Mouse (Mus musculus): ENCODE data around the gene Krt35. TPM values are rescaled to one million over a fixed set of nuclear protein-coding genes. Genes with fewer than 3 reads are reported as not detected.

The Krt35 gene
- not detected in 2 replicates for polyA plus RNA-seq (2012; ENCODE audit: insufficient read depth, insufficient read length, missing spikeins)

DNA sequence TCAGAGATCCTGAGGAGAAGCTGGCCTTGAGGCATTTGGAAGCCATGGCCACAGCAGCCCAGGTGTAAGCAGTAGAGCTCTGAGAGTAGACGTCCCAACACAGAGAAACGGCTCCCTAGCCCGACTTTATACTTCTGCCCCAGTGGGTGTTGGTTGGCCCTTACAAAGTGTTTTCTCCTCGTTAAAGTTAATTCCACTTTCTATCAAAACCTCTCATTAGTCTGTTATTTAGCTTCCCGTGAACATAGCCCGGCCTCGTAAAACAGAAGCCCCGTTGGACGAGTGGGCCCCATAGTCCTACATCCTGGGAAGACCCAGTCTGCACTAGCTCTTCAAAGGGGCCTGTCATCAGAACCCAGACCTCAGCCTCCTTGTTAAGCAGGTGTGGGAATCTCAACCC, at the start of gene Krt35:
Krt35 (minus strand) TSS at position 101 of the 400 bp plus-strand sequence.
- no peak within 1 kb of the TSS for H3K4me3 ChIP-seq (ENCODE audit: insufficient read depth, low read length)
- no peak within 1 kb of the TSS for H3K27ac ChIP-seq (ENCODE audit: insufficient read depth, low read depth, low read length)
- H3K4me1 ChIP-seq (ENCODE audit: control insufficient read depth, insufficient read depth, low read length) = no peaks in the 10 kb centered on the region
- no peak for TF ChIP-seq CTCF (IDR thresholded peaks at IDR 0.05; ENCODE audit: low read depth, low read length)
- TF ChIP-seq POLR2A (IDR thresholded peaks at IDR 0.05; ENCODE audit: borderline replicate concordance, low read depth, low read length) = no peak

DNA sequence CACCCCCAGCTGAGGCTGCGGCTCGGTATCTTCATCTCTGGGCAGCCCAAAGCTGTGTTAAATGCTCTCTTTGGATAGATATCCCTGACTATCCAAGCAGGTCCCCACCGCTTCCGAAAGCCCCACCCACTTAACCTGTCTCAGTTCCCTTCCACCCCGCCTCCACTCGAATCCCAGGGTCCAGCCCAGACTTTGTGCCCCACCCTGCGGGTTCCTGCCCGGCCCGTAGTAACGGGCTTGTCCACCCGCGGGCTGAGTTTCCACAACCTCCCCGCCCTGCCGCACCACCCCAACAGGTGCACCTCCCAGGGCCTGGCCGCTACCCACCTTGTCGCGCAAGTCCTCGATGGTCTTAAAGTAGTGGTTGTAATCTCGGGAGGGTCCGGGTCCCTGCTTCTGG, 49.1 kb upstream of the Krt35 start:
- H3K4me3 ChIP-seq (ENCODE audit: insufficient read depth, low read length) = no peak overlapping the region
- no peak overlapping the region for H3K27ac ChIP-seq (ENCODE audit: insufficient read depth, low read depth, low read length)
- TF ChIP-seq POLR2A (IDR thresholded peaks at IDR 0.05; ENCODE audit: borderline replicate concordance, low read depth, low read length) = no peak
- TF ChIP-seq CTCF (IDR thresholded peaks at IDR 0.05; ENCODE audit: low read depth, low read length) = no peak
- no peaks in the 10 kb centered on the region for H3K4me1 ChIP-seq (ENCODE audit: control insufficient read depth, insufficient read depth, low read length)

DNA sequence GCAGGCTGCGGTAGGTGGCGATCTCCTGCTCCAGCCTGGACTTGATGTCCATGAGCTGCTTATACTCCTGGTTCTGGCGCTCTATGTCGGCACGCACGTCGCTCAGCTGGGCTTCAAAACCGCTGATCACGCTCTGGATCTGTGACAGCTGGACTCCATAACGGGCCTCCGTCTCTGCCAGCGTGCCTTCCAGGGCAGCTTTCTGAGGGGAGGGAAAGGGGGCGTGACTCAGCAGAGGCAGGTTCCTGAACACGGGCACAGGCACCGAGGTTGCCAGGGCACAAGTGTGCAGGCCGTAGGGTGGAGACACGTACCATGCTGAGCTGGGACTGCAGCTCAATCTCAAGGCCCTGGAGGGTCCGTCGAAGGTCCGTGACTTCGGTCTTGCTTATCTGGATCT, 44.9 kb upstream of the Krt35 start:
- H3K4me1 ChIP-seq (ENCODE audit: control insufficient read depth, insufficient read depth, low read length) = no peaks in the 10 kb centered on the region
- no peak overlapping the region for H3K4me3 ChIP-seq (ENCODE audit: insufficient read depth, low read length)
- H3K27ac ChIP-seq (ENCODE audit: insufficient read depth, low read depth, low read length) = no peak overlapping the region
- TF ChIP-seq POLR2A (IDR thresholded peaks at IDR 0.05; ENCODE audit: borderline replicate concordance, low read depth, low read length) (no peak), CTCF (IDR thresholded peaks at IDR 0.05; ENCODE audit: low read depth, low read length) (no peak)

DNA sequence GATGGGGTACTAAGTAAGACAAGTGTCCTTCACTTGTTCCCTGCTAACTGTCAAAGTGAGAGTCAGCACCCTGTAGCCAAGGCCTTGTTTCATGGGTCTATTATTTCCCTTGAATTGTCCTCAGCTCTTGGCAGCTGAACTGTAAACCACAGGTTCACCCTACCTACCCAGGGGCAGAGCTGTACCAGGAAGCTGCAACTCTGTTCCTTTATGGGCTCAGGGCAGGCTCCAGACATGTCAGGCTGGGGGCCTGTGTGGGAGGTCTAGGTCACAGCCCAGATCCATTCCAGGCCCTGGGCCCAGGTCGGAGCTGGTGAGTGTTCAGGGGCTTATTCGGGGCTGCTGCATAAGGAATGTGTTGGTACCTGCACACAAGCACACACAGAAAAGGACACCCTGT, 43.4 kb upstream of the Krt35 start:
- Histone ChIP-seq H3K4me3 (ENCODE audit: insufficient read depth, low read length) (no peak overlapping the region), H3K27ac (ENCODE audit: insufficient read depth, low read depth, low read length) (no peak overlapping the region), H3K4me1 (ENCODE audit: control insufficient read depth, insufficient read depth, low read length) (no peaks in the 10 kb centered on the region)
- TF ChIP-seq CTCF (IDR thresholded peaks at IDR 0.05; ENCODE audit: low read depth, low read length) (no peak), POLR2A (IDR thresholded peaks at IDR 0.05; ENCODE audit: borderline replicate concordance, low read depth, low read length) (no peak)

DNA sequence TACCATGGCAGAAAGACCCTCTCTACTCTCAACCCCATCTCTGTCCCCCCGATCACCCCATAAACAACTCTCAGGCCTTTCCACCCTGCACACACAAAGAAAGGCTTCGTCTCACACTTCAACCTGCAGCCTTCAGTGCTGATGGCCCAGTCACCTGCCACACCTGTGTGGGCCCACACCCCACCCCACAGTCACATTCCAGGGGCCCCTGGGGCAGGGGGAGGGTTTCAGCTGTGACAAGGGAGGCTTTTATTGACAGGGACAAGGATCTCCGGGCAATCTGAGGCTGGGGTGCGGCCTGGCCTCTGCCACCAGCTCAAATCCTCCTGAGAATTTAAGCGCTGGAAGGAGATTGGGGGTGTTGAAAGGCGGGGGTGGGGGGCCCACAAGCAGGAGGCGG, 42.8 kb upstream of the Krt35 start:
- Histone ChIP-seq H3K4me1 (ENCODE audit: control insufficient read depth, insufficient read depth, low read length) (no peaks in the 10 kb centered on the region), H3K4me3 (ENCODE audit: insufficient read depth, low read length) (no peak overlapping the region), H3K27ac (ENCODE audit: insufficient read depth, low read depth, low read length) (no peak overlapping the region)
- TF ChIP-seq CTCF (IDR thresholded peaks at IDR 0.05; ENCODE audit: low read depth, low read length) (no peak), POLR2A (IDR thresholded peaks at IDR 0.05; ENCODE audit: borderline replicate concordance, low read depth, low read length) (no peak)

DNA sequence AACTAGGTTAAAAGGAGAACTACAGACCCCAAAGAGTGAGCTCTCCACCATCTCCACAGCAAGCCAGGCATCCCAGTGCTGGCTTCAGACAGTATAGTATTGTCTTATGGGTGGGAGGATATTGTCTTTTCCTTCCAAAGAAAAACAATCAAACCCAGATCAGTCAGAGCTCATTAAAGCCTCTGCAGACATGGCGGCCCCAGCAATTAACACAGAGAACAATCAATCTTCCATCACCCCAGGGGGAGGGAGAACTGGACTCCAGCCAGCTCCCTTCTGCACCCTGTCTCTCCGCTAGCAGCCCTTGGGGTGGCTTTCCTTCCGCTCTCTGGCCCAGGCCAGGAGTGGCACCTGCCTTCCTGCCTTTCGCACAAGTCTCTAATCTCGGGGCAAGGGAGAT, 41.7 kb upstream of the Krt35 start:
- Histone ChIP-seq H3K4me1 (ENCODE audit: control insufficient read depth, insufficient read depth, low read length) (no peaks in the 10 kb centered on the region), H3K27ac (ENCODE audit: insufficient read depth, low read depth, low read length) (no peak overlapping the region), H3K4me3 (ENCODE audit: insufficient read depth, low read length) (no peak overlapping the region)
- TF ChIP-seq POLR2A (IDR thresholded peaks at IDR 0.05; ENCODE audit: borderline replicate concordance, low read depth, low read length) = no peak
- no peak for TF ChIP-seq CTCF (IDR thresholded peaks at IDR 0.05; ENCODE audit: low read depth, low read length)

DNA sequence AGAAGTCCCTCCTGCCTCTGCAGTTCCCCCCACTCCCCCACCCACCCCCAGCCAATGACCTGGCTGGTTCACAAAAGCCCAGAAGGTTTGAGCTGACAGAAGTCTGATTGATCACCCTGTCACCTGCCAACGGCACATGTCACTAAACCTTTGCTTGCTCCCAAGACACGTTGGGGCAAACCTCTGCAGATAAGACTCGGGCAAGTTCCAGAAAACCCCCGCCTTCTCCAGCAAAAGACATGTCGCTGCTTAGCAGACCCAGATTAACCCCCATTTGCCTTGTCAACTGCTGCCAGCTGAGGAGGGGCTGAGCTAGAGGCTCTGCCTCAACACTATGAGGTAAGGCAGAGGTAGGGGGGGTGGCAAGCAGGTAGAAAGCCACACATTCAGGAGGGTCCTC, 40.5 kb upstream of the Krt35 start:
- Histone ChIP-seq H3K4me1 (ENCODE audit: control insufficient read depth, insufficient read depth, low read length) (no peaks in the 10 kb centered on the region), H3K4me3 (ENCODE audit: insufficient read depth, low read length) (no peak overlapping the region), H3K27ac (ENCODE audit: insufficient read depth, low read depth, low read length) (no peak overlapping the region)
- TF ChIP-seq POLR2A (IDR thresholded peaks at IDR 0.05; ENCODE audit: borderline replicate concordance, low read depth, low read length) (no peak), CTCF (IDR thresholded peaks at IDR 0.05; ENCODE audit: low read depth, low read length) (no peak)

DNA sequence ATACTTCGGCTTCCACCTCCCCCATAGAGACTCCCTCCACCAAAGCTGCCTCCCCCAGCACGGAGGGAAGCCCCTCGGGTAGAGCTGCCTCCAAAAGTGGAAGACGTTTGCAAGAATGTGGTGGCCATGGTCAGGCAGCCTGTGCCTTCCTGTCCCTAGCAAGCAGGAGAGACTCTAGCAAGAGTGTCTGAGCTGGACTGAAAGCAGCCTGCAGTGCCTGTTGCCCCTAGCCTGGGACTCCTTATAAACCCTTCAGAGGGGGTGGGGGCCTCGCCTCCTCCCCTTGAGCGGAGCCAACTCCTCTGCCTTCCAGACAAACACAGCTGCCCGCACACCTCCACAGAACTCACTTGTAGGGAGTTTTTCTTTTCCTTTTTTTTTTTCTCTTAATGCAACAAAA, 39.7 kb upstream of the Krt35 start, which contains the start of gene Krt15:
Krt15 (minus strand) TSS at position 198 of the 400 bp plus-strand sequence.
- Histone ChIP-seq H3K4me3 (ENCODE audit: insufficient read depth, low read length) (no peak within 1 kb of the TSS), H3K27ac (ENCODE audit: insufficient read depth, low read depth, low read length) (no peak within 1 kb of the TSS), H3K4me1 (ENCODE audit: control insufficient read depth, insufficient read depth, low read length) (no peaks in the 10 kb centered on the region)
- TF ChIP-seq CTCF (IDR thresholded peaks at IDR 0.05; ENCODE audit: low read depth, low read length) = no peak
- no peak for TF ChIP-seq POLR2A (IDR thresholded peaks at IDR 0.05; ENCODE audit: borderline replicate concordance, low read depth, low read length)

DNA sequence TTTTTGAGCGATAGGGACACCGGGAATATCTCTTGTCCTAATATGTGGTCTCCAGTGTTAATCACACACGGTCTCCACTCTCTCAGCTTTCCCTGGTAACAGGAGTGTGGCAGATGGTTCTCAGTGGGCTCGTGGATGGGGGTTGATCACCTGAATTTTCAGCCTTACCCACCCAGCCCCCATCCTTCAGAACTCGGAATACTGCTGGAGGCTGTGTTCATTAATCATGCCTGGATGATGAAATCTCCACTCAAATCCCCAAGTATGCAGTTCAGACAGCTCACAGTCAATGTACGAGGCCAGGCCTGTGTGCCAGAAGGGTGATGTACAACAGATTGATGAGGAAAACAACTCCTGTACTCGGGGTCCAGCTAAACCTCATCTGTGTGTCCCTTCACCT, 28.9 kb upstream of the Krt35 start:
- H3K4me3 ChIP-seq (ENCODE audit: insufficient read depth, low read length) = no peak overlapping the region
- TF ChIP-seq POLR2A (IDR thresholded peaks at IDR 0.05; ENCODE audit: borderline replicate concordance, low read depth, low read length) = no peak
- no peak for TF ChIP-seq CTCF (IDR thresholded peaks at IDR 0.05; ENCODE audit: low read depth, low read length)
- H3K27ac ChIP-seq (ENCODE audit: insufficient read depth, low read depth, low read length) = no peak overlapping the region
- H3K4me1 ChIP-seq (ENCODE audit: control insufficient read depth, insufficient read depth, low read length) = no peaks in the 10 kb centered on the region

DNA sequence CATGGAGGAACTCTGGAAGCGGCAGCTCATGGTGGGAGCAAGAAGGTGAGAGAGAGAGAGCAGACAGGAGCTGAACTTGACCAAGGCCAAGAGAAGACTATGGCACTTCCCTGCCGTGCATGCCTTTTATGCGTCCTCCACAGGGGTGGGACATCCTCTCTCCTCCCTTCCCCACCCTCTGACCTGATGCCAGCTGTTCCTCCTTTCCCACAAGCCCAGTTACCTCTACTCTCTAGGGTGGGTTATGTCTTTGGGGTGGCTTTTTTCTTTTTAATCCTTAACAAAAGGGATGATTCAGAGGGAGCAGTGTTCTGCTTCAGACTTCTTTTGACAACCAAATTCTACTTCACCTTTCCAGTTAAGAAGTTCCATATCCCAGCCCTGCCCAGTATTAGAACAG, 25.4 kb upstream of the Krt35 start, which contains the start of gene Krt13:
Krt13 (minus strand) TSS at position 101 of the 400 bp plus-strand sequence.
- Histone ChIP-seq H3K4me1 (ENCODE audit: control insufficient read depth, insufficient read depth, low read length) (no peaks in the 10 kb centered on the region), H3K4me3 (ENCODE audit: insufficient read depth, low read length) (no peak within 1 kb of the TSS), H3K27ac (ENCODE audit: insufficient read depth, low read depth, low read length) (no peak within 1 kb of the TSS)
- TF ChIP-seq CTCF (IDR thresholded peaks at IDR 0.05; ENCODE audit: low read depth, low read length) (no peak), POLR2A (IDR thresholded peaks at IDR 0.05; ENCODE audit: borderline replicate concordance, low read depth, low read length) (no peak)

DNA sequence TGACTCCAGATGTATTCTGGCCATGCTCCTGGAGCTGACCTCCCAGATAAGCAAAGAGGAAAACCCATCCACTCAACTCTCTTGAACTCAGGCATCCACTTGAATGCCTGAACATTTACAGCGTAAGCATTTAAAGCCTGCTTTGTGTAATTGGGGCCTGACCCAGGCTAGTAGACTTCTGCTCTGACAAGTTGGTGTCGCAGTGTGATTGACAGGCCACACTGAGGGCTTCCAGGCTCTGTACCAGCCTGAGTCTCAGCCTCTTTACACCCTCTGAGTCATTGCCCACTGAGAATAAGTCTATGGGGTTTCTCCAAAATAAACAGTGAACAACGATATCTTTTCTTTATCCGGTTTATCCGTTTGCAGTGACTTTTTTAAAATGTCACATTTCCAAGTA, 24.3 kb upstream of the Krt35 start:
- no peak overlapping the region for H3K4me3 ChIP-seq (ENCODE audit: insufficient read depth, low read length)

More for the DNA sequence above, 24.3 kb upstream of the Krt35 start:
- H3K4me1 ChIP-seq (ENCODE audit: control insufficient read depth, insufficient read depth, low read length) = no peaks in the 10 kb centered on the region
- TF ChIP-seq CTCF (IDR thresholded peaks at IDR 0.05; ENCODE audit: low read depth, low read length) (no peak), POLR2A (IDR thresholded peaks at IDR 0.05; ENCODE audit: borderline replicate concordance, low read depth, low read length) (no peak)
- H3K27ac ChIP-seq (ENCODE audit: insufficient read depth, low read depth, low read length) = no peak overlapping the region

All from bone marrow macrophage, adult 2 months (primary cell).